8 mouse cellular contexts compared by ENCODE assay signal in the genomic region with DNA sequence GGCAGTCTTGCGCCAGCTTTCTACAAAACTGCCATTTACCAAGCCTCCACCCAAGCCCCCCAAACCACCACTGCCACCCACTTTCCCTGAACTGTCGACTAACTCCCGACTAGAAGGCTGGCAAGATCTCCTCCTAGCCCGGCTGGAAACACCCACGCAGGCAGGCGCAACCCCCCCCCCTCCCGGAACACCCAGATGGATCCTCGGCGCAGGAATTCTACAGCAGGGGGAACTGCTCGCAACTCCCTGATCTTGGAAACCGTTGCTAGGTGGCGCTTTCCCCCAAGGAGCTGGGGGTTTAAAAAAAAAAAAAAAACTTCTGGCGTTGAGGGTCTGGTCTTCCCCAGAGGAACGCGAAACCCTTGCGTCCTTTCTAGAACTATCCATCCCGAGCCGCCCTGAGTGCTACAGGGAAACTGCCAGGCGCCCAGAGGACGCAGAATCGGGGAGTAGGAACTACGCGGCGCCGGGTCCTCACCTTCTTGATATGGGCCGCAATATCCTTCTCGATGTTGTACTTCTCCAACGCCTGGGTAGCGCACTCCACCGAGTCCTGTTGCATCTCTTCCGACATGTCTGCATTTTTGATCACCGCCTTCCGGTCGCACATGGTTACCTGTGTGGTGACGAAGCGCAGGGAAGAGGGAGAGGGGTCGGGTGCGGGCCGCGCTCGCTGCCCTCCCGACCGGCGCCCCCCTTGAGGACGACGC. TPM values are rescaled to one million over a fixed set of nuclear protein-coding genes. Genes with fewer than 3 reads are reported as not detected.
DNase-seq lines count a peak whose midpoint lies in the region; ATAC-seq lines count a peak whose summit lies in the region.

No protein-coding gene starts in this region.

- no peaks in the 10 kb centered on the region for H3K9me3 ChIP-seq in forebrain, embryonic 10.5 days
- no peaks in the 10 kb centered on the region for H3K9me3 ChIP-seq in heart, embryonic 15.5 days (replicated peaks)
- no peaks in the 10 kb centered on the region for H3K9me3 ChIP-seq in liver, embryonic 15.5 days (replicated peaks)
- H3K9me3 ChIP-seq in neural tube, embryonic 14.5 days (ENCODE audit: control insufficient read depth, low read length): no peaks in the 10 kb centered on the region

- H3K4me3 ChIP-seq in brown adipose tissue, adult 24 weeks (ENCODE audit: insufficient read depth, low read depth, low read length): peak overlapping the region; percentile 79
- H3K4me3 ChIP-seq in forebrain, embryonic 10.5 days: peak overlapping the region; percentile 91
- H3K4me3 ChIP-seq in heart, embryonic 15.5 days: peak overlapping the region; percentile 97
- peak overlapping the region; percentile 95 for H3K4me3 ChIP-seq in liver, embryonic 15.5 days (replicated peaks)
- H3K4me3 ChIP-seq in neural tube, embryonic 14.5 days (ENCODE audit: low read depth, low read length): peak overlapping the region; percentile 72

- peaks cover 13% of the 10 kb centered on the region for H3K27me3 ChIP-seq in forebrain, embryonic 10.5 days (ENCODE audit: poor library complexity, severe bottlenecking)
- no peaks in the 10 kb centered on the region for H3K27me3 ChIP-seq in heart, embryonic 15.5 days
- no peaks in the 10 kb centered on the region for H3K27me3 ChIP-seq in liver, embryonic 15.5 days
- no peaks in the 10 kb centered on the region for H3K27me3 ChIP-seq in neural tube, embryonic 14.5 days (ENCODE audit: control insufficient read depth, insufficient read depth, low read length)

- H3K9ac ChIP-seq in heart, embryonic 15.5 days: peak overlapping the region; percentile 92
- H3K9ac ChIP-seq in liver, embryonic 15.5 days: peak overlapping the region; percentile 93
- H3K9ac ChIP-seq in neural tube, embryonic 14.5 days (replicated peaks; ENCODE audit: low read depth, low read length): peak overlapping the region; percentile 88

- peaks cover 2% of the 10 kb centered on the region; the same call in 1 of the 2 replicates for H3K4me1 ChIP-seq in brown adipose tissue, adult 24 weeks (ENCODE audit: control insufficient read depth, insufficient read depth, insufficient read length, low read length)
- H3K4me1 ChIP-seq in forebrain, embryonic 10.5 days: peaks cover 37% of the 10 kb centered on the region
- peaks cover 29% of the 10 kb centered on the region for H3K4me1 ChIP-seq in heart, embryonic 15.5 days (replicated peaks)
- peaks cover 59% of the 10 kb centered on the region for H3K4me1 ChIP-seq in liver, embryonic 15.5 days (replicated peaks)
- peaks cover 18% of the 10 kb centered on the region for H3K4me1 ChIP-seq in neural tube, embryonic 14.5 days (ENCODE audit: control insufficient read depth, insufficient read depth, low read length)

- 2% methylated on average over 46 of the region's 46 CpGs for WGBS in forebrain, embryonic 10.5 days
- WGBS in heart, embryonic 15.5 days: under 1% methylated on average over 46 of the region's 46 CpGs
- under 1% methylated on average over 45 of the region's 46 CpGs for WGBS in liver, embryonic 15.5 days (ENCODE audit: insufficient replicate concordance)
- under 1% methylated on average over 42 of the region's 46 CpGs for WGBS in neural tube, embryonic 14.5 days

- H3K36me3 ChIP-seq in forebrain, embryonic 10.5 days (replicated peaks): peaks cover 45% of the 10 kb centered on the region
- peaks cover 35% of the 10 kb centered on the region for H3K36me3 ChIP-seq in heart, embryonic 15.5 days
- peaks cover 41% of the 10 kb centered on the region for H3K36me3 ChIP-seq in liver, embryonic 15.5 days (replicated peaks)
- peaks cover 21% of the 10 kb centered on the region for H3K36me3 ChIP-seq in neural tube, embryonic 14.5 days (ENCODE audit: control insufficient read depth, insufficient read depth, low read length)

- DNase-seq in MN1 (ENCODE audit: low spot score): peak; percentile 81
- DNase-seq in forebrain, embryonic 10.5 days (ENCODE audit: extremely low spot score, low spot score): peak; percentile 64
- peak; percentile 83 for DNase-seq in kidney, postnatal 10 days
- DNase-seq in yolk sac, embryonic 10.5 days (ENCODE audit: low spot score): peak; percentile 82

- peak; percentile 2 for ATAC-seq in heart, embryonic 15.5 days (replicated peaks; ENCODE audit: insufficient number of reproducible peaks, insufficient read depth, low FRiP score, low read depth)
- ATAC-seq in liver, embryonic 15.5 days (ENCODE audit: insufficient read depth): peak; percentile 8
- ATAC-seq in neural tube, embryonic 14.5 days (ENCODE audit: low read depth): peak; percentile 39

- peak overlapping the region; percentile 81 for H3K27ac ChIP-seq in brown adipose tissue, adult 24 weeks (replicated peaks; ENCODE audit: low read depth, low read length)
- H3K27ac ChIP-seq in forebrain, embryonic 10.5 days: peak overlapping the region; percentile 94
- H3K27ac ChIP-seq in heart, embryonic 15.5 days: peak overlapping the region; percentile 94
- H3K27ac ChIP-seq in liver, embryonic 15.5 days (replicated peaks): peak overlapping the region; percentile 94
- peak overlapping the region; percentile 87 for H3K27ac ChIP-seq in neural tube, embryonic 14.5 days (ENCODE audit: low read depth, low read length)

- peak overlapping the region; percentile 65 for H3K4me2 ChIP-seq in heart, embryonic 15.5 days
- H3K4me2 ChIP-seq in liver, embryonic 15.5 days: peak overlapping the region; percentile 98
- H3K4me2 ChIP-seq in neural tube, embryonic 14.5 days (ENCODE audit: low read depth, low read length): peak overlapping the region; percentile 63

RNA-seq across cellular contexts. Expression of a gene that starts 0.6 kb away (rescaled TPM):
- 93.6 and 365 TPM in 2 replicates for polyA plus RNA-seq in brown adipose tissue, adult 24 weeks (2012; ENCODE audit: insufficient read depth, insufficient read length, missing spikeins)
- 1,650 and 1,695 TPM in 2 replicates for polyA plus RNA-seq in forebrain, embryonic 10.5 days (2016; fragmentation: Nextera tagmentation; extraction: Ambion mirVana)
- polyA plus RNA-seq in heart, embryonic 15.5 days (2015; fragmentation: Nextera tagmentation; extraction: Ambion mirVana): 1,079 and 1,146 TPM in 2 replicates
- polyA plus RNA-seq in liver, embryonic 15.5 days (2015; fragmentation: Nextera tagmentation; extraction: Ambion mirVana): 525 and 554 TPM in 2 replicates
- 1,143 and 1,163 TPM in 2 replicates for polyA plus RNA-seq in neural tube, embryonic 14.5 days (2014; fragmentation: Nextera tagmentation; extraction: Ambion mirVana)

RNA-seq across cellular contexts. Expression of a gene that starts 20.7 kb away (rescaled TPM):
- polyA plus RNA-seq in brown adipose tissue, adult 24 weeks (2012; ENCODE audit: insufficient read depth, insufficient read length, missing spikeins): 95.7 and 103 TPM in 2 replicates
- 58.7 and 58.8 TPM in 2 replicates for polyA plus RNA-seq in forebrain, embryonic 10.5 days (2016; fragmentation: Nextera tagmentation; extraction: Ambion mirVana)
- 72.3 and 83.3 TPM in 2 replicates for polyA plus RNA-seq in heart, embryonic 15.5 days (2015; fragmentation: Nextera tagmentation; extraction: Ambion mirVana)
- polyA plus RNA-seq in liver, embryonic 15.5 days (2015; fragmentation: Nextera tagmentation; extraction: Ambion mirVana): 27.5 and 28.4 TPM in 2 replicates
- 58.5 and 61.8 TPM in 2 replicates for polyA plus RNA-seq in neural tube, embryonic 14.5 days (2014; fragmentation: Nextera tagmentation; extraction: Ambion mirVana)

RNA-seq across cellular contexts. Expression of a gene that starts 26.8 kb away (rescaled TPM):
- polyA plus RNA-seq in brown adipose tissue, adult 24 weeks (2012; ENCODE audit: insufficient read depth, insufficient read length, missing spikeins): 40.6 and 50.7 TPM in 2 replicates
- 399 and 417 TPM in 2 replicates for polyA plus RNA-seq in forebrain, embryonic 10.5 days (2016; fragmentation: Nextera tagmentation; extraction: Ambion mirVana)
- 99.0 and 118 TPM in 2 replicates for polyA plus RNA-seq in heart, embryonic 15.5 days (2015; fragmentation: Nextera tagmentation; extraction: Ambion mirVana)
- polyA plus RNA-seq in liver, embryonic 15.5 days (2015; fragmentation: Nextera tagmentation; extraction: Ambion mirVana): 88.7 and 92.1 TPM in 2 replicates
- 123 and 140 TPM in 2 replicates for polyA plus RNA-seq in neural tube, embryonic 14.5 days (2014; fragmentation: Nextera tagmentation; extraction: Ambion mirVana)

RNA-seq across cellular contexts. Expression of a gene that starts 27.5 kb away (rescaled TPM):
- 122 and 124 TPM in 2 replicates for polyA plus RNA-seq in brown adipose tissue, adult 24 weeks (2012; ENCODE audit: insufficient read depth, insufficient read length, missing spikeins)
- polyA plus RNA-seq in forebrain, embryonic 10.5 days (2016; fragmentation: Nextera tagmentation; extraction: Ambion mirVana): 119 and 132 TPM in 2 replicates
- polyA plus RNA-seq in heart, embryonic 15.5 days (2015; fragmentation: Nextera tagmentation; extraction: Ambion mirVana): 131 and 156 TPM in 2 replicates
- 146 and 173 TPM in 2 replicates for polyA plus RNA-seq in liver, embryonic 15.5 days (2015; fragmentation: Nextera tagmentation; extraction: Ambion mirVana)
- polyA plus RNA-seq in neural tube, embryonic 14.5 days (2014; fragmentation: Nextera tagmentation; extraction: Ambion mirVana): 94.0 and 116 TPM in 2 replicates

RNA-seq across cellular contexts. Expression of a gene that starts 40.8 kb away (rescaled TPM):
- 35.7 and 45.5 TPM in 2 replicates for polyA plus RNA-seq in brown adipose tissue, adult 24 weeks (2012; ENCODE audit: insufficient read depth, insufficient read length, missing spikeins)
- polyA plus RNA-seq in forebrain, embryonic 10.5 days (2016; fragmentation: Nextera tagmentation; extraction: Ambion mirVana): 37.6 and 40.2 TPM in 2 replicates
- polyA plus RNA-seq in heart, embryonic 15.5 days (2015; fragmentation: Nextera tagmentation; extraction: Ambion mirVana): 21.5 and 23.7 TPM in 2 replicates
- polyA plus RNA-seq in liver, embryonic 15.5 days (2015; fragmentation: Nextera tagmentation; extraction: Ambion mirVana): 11.6 and 13.4 TPM in 2 replicates
- 45.4 and 53.5 TPM in 2 replicates for polyA plus RNA-seq in neural tube, embryonic 14.5 days (2014; fragmentation: Nextera tagmentation; extraction: Ambion mirVana)

Comparison
In these comparisons a context has a peak if more than half of its experiments do, and no peak if none do; other contexts are left out.
1. Peak in every context shown above with its lines: DNase-seq, ATAC-seq, H3K4me3 ChIP-seq and H3K27ac ChIP-seq.